Mouse (Mus musculus): ENCODE data around the gene Olfr360. TPM values are rescaled to one million over a fixed set of nuclear protein-coding genes. Genes with fewer than 3 reads are reported as not detected.
"Not testable (repeated sequence)": the region's sequence is repeated elsewhere in the genome, so short reads cannot be mapped to it uniquely, and the experiment has no call there.

Olfr360 gene
- polyA plus RNA-seq (2015; fragmentation: Nextera tagmentation; extraction: Ambion mirVana), result not detected in 2 replicates

DNA sequence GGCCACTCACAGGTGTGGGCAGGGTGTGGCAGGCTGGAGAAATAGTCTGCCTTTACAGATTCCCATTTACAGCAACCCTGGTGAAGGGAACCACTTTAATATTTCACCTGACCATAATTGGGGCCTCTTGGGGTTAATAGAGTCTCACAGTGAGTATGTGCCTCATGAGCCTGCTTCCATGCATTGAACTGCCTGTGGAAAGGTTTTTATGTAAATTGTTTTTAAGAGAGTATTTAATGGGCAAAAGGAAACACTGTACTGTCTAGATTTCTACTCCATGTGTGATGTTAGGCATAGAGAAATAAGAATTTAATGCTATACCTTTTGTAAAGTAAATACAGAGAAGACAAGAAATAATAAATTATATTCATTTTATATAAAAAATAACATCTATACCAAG, at the start of gene Olfr360:
Olfr360 (plus strand) TSS at position 301 of the 400 bp plus-strand sequence.
- H3K27me3 ChIP-seq (replicated peaks), result no peaks in the 10 kb centered on the region
- H3K4me1 ChIP-seq, result no peaks in the 10 kb centered on the region
- no peak within 1 kb of the TSS for H3K4me3 ChIP-seq
- H3K27ac ChIP-seq (replicated peaks), result no peak within 1 kb of the TSS
- no peaks in the 10 kb centered on the region for H3K36me3 ChIP-seq
- H3K4me2 ChIP-seq, result no peak within 1 kb of the TSS
- peaks cover 19% of the 10 kb centered on the region for H3K9me3 ChIP-seq
- H3K9ac ChIP-seq, result no peak within 1 kb of the TSS
- ATAC-seq (ENCODE audit: extremely low read depth, insufficient number of reproducible peaks, low FRiP score, low TSS enrichment), result no peak

DNA sequence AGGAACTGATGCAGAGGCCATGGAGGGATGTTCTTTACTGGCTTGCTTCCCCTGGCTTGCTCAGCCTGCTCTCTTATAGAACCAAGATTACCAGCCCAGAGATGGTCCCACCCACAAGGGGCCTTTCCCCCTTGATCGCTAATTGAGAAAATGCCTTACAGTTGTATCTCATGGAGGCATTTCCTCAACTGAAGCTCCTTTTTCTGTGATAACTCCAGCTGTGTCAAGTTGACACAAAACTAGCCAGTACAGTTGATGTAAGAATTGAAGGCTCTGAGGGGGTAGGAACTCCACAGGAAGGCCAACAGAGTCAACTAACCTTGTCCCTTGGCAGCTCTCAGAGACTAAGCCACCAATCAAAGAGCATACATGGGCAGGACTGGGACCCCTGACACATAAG, 23.6 kb downstream of the Olfr360 start, which contains the start of gene Olfr361:
Olfr361 (minus strand) TSS at position 101 of the 400 bp plus-strand sequence.
- H3K27ac ChIP-seq (replicated peaks); H3K9me3 ChIP-seq; H3K4me2 ChIP-seq; H3K36me3 ChIP-seq; H3K4me1 ChIP-seq; H3K27me3 ChIP-seq (replicated peaks); H3K9ac ChIP-seq; H3K4me3 ChIP-seq; ATAC-seq (ENCODE audit: extremely low read depth, insufficient number of reproducible peaks, low FRiP score, low TSS enrichment): not testable (repeated sequence)
- WGBS, result 20% methylated on average over 1 of the region's 1 CpGs

DNA sequence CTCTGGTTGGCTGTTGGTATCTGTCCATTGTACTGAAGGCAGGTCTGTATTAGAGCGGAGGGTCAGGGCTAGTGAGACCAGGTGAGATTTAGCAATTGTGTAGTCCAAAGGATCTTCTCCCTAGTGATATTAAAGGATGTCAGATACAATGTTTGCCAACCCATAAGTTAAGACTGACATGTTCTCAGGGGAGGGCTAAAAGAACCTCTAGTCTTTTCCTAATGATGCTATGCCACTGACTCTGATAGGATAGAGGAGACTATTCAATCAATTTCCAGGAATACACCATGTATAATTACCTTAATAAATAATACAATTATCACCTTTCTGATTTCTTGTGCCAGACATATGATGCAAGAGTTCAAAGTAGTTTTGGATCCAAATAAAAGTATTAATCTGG, 52.3 kb downstream of the Olfr360 start, which contains the start of gene Olfr362:
Olfr362 (minus strand) TSS at position 101 of the 400 bp plus-strand sequence.
- Histone ChIP-seq H3K9ac (no peak within 1 kb of the TSS), H3K27me3 (replicated peaks) (no peaks in the 10 kb centered on the region), H3K36me3 (no peaks in the 10 kb centered on the region), H3K27ac (replicated peaks) (no peak within 1 kb of the TSS), H3K4me2 (no peak within 1 kb of the TSS), H3K4me3 (no peak within 1 kb of the TSS), H3K9me3 (peaks cover 19% of the 10 kb centered on the region), H3K4me1 (no peaks in the 10 kb centered on the region)
- no peak for ATAC-seq (ENCODE audit: extremely low read depth, insufficient number of reproducible peaks, low FRiP score, low TSS enrichment)
- WGBS, result 84% methylated on average over 1 of the region's 1 CpGs

Other genes starting within 250 kb of the Olfr360 start
- not detected in 2 replicates for gene Olfr3, start 248.7 kb upstream of the Olfr360 start, polyA plus RNA-seq (2015; fragmentation: Nextera tagmentation; extraction: Ambion mirVana)
- not detected in 2 replicates for gene Olfr350, start 219.4 kb upstream of the Olfr360 start, polyA plus RNA-seq (2015; fragmentation: Nextera tagmentation; extraction: Ambion mirVana)
- not detected in 2 replicates for gene Olfr351, start 203.1 kb upstream of the Olfr360 start, polyA plus RNA-seq (2015; fragmentation: Nextera tagmentation; extraction: Ambion mirVana)
- not detected in 2 replicates for gene Olfr352, start 197.3 kb upstream of the Olfr360 start, polyA plus RNA-seq (2015; fragmentation: Nextera tagmentation; extraction: Ambion mirVana)
- not detected in 2 replicates for gene Olfr353, start 172.8 kb upstream of the Olfr360 start, polyA plus RNA-seq (2015; fragmentation: Nextera tagmentation; extraction: Ambion mirVana)
- not detected in 2 replicates for gene Olfr354, start 160.1 kb upstream of the Olfr360 start, polyA plus RNA-seq (2015; fragmentation: Nextera tagmentation; extraction: Ambion mirVana)
- gene Olfr355, start 136.8 kb upstream of the Olfr360 start, polyA plus RNA-seq (2015; fragmentation: Nextera tagmentation; extraction: Ambion mirVana), result not detected in 2 replicates
- gene Olfr356, start 128.6 kb upstream of the Olfr360 start, polyA plus RNA-seq (2015; fragmentation: Nextera tagmentation; extraction: Ambion mirVana), result not detected in 2 replicates
- gene Olfr357, start 71.9 kb upstream of the Olfr360 start, polyA plus RNA-seq (2015; fragmentation: Nextera tagmentation; extraction: Ambion mirVana), result not detected in 2 replicates
- gene Olfr358, start 56.4 kb upstream of the Olfr360 start, polyA plus RNA-seq (2015; fragmentation: Nextera tagmentation; extraction: Ambion mirVana), result not detected in 2 replicates
- not detected in 2 replicates for gene Olfr361, start 23.5 kb downstream of the Olfr360 start, polyA plus RNA-seq (2015; fragmentation: Nextera tagmentation; extraction: Ambion mirVana)
- not detected in 2 replicates for gene Olfr362, start 52.2 kb downstream of the Olfr360 start, polyA plus RNA-seq (2015; fragmentation: Nextera tagmentation; extraction: Ambion mirVana)
- gene Olfr364-ps1, start 73.6 kb downstream of the Olfr360 start, polyA plus RNA-seq (2015; fragmentation: Nextera tagmentation; extraction: Ambion mirVana), result not detected in 2 replicates
- not detected in 2 replicates for gene Olfr365, start 122.5 kb downstream of the Olfr360 start, polyA plus RNA-seq (2015; fragmentation: Nextera tagmentation; extraction: Ambion mirVana)
- not detected in 2 replicates for gene Olfr366, start 145.8 kb downstream of the Olfr360 start, polyA plus RNA-seq (2015; fragmentation: Nextera tagmentation; extraction: Ambion mirVana)

Measured in heart, embryonic 13.5 days (tissue).